Mouse (Mus musculus) mouse trophoblast stem cell (cell line): ENCODE data around the gene Pkn1.

Experiments used
- in situ Hi-C, 2 experiments: fragments of 300-500 bp; cut with MseI, MboI; formaldehyde crosslinking; loops; 2 replicates in 1 of 2; 3 replicates in 1 of 2; pipeline ENCODE4 v1.15.1; 2025

Gene Pkn1

GRCm38 (mm10) chr8:83654725-83655124, 44.3 kb downstream of the Pkn1 start:
- in situ Hi-C loops = no loop called here

GRCm38 (mm10) chr8:83653662-83654017, 45.3 kb downstream of the Pkn1 start:
- in situ Hi-C loops = no loop called here

- in situ Hi-C loops = no loop called here
Observed at GRCm38 (mm10) chr8:83652744-83653661, 46.0 kb downstream of the Pkn1 start.

DNA sequence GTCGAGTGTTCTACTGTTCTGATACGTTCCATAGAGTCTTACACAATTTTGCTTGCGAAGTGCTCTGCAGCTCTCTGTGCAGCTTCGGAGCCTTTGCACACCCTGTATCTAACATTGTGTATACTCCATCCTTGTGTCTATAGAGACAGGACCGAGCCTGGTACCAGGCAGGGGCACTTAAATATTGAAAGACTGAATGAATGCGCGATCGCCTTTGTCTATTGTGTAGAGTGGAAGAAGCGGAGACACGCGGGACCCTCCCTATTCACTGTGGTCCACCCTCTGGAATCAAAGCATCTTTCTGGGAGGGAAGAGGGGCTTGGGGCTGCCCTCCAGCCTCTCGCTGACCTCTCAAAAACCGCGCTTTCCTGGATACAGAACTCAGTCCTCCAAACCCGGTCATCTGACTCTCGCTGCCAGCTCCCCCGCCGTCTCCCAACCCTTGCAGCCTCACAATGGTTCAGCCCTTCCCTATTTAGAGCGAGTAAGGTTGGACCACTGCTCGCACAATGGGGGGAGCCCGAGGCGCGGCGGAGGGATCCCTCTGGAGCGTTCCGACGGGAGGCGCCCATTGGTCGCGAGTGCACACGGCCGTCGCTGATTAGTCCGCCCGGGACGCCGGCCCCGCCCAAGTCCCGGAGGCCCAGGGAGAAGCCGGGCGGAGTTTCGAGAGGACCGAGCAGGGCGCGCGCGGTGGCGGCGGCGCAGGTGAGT, 46.8 kb downstream of the Pkn1 start, which contains the start of gene Gipc1:
Gipc1 (plus strand) TSS at position 648 of the 714 bp plus-strand sequence.
- in situ Hi-C loops = no loop called here

DNA sequence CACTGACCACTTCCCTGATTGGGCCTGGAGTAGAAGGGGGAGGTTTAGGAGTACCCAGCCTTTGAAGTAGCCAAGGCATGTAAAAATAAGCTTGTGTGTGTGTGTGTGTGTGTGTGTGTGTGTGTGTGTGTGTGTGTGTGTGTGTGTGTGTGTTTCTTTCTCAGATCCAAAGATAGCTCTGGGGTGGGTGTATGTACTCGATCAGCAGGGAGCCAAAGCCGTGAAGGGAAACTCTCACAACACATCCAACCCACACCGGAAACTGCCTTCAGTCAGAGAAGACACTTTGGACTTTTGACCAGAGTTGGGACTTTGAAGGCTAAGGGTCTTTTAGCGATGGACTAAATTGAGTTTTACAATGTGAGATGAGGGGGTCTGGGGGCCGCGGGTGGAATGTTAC, 49.3 kb downstream of the Pkn1 start:
- in situ Hi-C loops = no loop called here

DNA sequence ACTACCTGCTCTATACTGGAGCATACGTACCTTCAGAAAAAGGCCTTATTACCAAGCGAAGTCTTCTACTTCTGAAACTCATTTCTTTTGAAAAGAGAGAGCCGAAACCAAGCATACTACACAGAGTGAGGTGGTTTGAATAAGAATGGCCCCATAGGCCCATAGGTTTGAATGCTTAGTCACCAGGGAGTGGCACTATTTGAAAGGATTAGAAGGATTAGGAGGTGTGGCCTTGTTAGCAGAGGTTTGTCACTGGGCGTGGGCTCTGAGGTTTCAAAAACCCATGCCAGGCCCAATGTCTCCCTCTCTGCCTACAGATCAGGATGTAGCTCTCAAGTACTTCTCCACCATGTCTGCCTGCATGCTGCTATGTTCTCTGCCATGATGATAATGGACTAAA, 50.9 kb downstream of the Pkn1 start:
- in situ Hi-C loops = no loop called here

DNA sequence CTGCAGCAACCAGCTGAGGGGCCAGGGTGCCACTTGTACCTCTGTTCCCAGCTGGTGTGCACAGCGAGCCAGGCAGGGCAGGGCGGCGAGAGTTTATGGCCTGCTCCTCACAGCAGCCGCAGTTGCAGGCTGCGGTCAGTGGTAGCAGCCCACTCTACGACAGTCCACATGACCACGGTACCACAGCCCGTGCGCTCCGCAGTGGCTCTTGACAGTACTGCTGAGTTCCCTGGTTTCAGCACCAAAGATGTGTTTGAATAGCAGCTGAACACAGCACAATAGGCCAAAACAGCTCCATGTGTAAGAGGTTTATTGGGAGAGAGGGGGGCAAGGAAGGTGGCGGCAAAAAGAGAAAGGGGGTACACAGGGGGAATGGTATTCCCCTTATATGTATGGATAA, 51.5 kb downstream of the Pkn1 start:
- in situ Hi-C loops = no loop called here

GRCm38 (mm10) chr8:83639649-83640048, 59.3 kb downstream of the Pkn1 start:
- in situ Hi-C loops = no loop called here

DNA sequence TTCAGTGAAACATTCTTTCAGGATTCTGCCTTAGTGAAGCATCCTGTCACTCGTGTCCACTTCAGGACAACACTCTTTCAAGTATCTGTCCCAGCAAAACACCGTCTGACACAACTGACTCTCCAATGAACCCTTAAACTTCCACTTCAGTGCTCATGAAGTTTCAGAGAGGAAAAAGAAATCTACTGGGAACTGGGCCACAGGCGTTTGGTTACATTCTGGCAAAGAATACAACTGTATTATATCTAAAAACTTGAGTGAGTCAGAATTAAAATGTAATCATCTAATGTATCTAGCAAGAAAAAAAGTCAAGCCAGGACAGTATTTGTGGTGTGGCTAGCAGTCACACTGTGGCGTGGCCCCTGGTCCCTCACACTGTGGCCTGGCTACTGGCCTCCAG, 60.1 kb downstream of the Pkn1 start:
- in situ Hi-C loops = no loop called here

DNA sequence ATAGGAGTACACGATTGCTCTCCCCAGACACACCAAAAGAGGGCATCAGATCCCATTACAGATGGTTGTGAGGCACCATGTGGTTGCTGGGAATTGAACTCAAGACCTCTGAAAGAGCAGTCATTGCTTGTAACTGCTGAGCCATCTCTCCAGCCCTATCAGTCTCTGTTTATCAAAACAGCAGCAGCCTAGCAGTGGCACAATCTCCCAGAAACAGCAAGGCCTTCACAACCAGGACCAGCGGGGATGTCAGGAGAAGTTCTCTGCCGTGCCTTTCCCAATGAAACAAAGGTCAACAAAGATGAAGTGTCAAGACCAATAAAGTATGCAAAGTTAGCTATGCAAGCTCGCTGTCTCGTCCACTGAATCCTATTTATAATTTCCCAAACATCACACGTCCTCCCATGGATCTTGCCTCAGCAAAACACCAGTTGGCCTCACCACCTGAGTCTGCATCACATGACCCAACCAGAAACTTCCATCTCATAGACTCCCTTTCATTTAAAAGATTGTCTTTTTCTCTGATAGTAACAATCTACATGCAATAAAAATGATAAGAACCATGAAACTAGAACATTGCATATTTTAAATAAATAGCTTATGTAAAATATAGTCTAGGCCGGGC, 66.8 kb downstream of the Pkn1 start:
- in situ Hi-C loops = no loop called here

GRCm38 (mm10) chr8:83625676-83626299, 73.2 kb downstream of the Pkn1 start:
- in situ Hi-C loops = no loop called here

DNA sequence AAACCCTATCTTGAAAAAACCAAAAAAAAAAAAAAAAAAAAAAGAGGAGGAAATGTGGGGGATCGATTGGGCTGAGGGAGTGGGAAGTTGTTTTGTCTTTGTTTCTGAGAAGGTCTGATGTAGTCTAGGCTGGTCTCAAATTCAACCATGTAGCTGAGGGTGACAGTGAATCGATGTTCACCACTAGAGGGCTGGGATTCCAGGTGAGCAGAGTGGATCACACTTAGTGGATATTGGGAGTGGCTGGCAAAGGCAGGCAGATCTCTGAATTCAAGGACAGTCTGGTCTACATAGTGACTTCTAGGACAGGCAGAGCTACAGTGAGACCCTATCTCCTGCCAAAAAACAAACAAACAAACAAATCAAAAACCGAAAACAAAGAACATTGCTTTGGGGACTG, 74.2 kb downstream of the Pkn1 start:
- in situ Hi-C loops = no loop called here

DNA sequence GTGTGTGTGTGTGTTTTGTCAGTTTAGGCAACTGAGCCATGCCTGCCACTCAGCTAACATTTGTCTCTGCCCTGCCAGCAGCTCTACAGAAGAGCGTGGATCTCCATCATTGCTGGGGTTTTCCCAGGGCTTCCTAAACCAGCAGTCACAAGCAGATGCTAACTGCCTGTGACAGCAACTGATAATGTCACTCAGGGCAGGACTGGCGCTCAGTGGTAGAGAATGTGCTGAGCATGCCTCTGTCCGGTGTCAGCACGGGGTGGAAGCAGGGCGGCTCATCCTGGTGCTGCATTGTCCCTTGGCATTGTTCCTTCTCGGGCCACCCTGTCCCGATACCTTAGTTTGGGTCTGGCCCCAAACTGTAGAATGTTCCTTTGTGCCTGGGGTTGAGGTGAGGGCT, 75.4 kb downstream of the Pkn1 start:
- in situ Hi-C loops = no loop called here

DNA sequence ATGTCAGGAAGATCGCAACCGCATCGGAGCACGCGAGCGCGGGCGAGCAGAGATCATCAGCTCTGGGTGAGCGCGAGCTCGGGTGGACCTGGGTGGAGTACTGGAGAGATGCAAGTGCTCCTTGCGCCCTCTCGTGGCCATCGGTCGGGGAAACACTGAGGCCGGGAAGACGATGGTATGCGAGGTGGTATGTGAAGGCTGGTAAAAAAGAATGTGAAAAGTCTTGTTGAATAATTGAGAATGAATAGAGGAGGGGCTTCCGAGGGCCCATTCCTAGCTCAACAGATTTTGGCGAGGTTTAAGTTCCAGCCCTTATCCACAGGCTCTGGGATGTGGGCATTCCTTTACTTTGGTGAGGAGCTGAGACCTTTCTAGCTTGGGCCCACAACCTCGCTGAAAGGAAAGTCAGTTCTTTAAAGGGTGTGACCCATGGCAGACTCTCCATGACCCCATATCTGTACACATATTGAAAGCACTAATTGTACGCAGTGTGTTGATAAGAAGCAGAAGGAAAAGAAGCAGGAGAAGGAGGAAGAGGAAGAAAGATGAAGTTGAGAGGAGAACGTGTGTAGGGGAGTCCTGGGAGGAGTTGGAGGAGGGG, 76.5 kb downstream of the Pkn1 start:
- in situ Hi-C loops = no loop called here

- in situ Hi-C loops = no loop called here
Observed at GRCm38 (mm10) chr8:83621691-83622388, 77.1 kb downstream of the Pkn1 start.

GRCm38 (mm10) chr8:83619568-83620285, 79.3 kb downstream of the Pkn1 start:
- in situ Hi-C loops = no loop called here

DNA sequence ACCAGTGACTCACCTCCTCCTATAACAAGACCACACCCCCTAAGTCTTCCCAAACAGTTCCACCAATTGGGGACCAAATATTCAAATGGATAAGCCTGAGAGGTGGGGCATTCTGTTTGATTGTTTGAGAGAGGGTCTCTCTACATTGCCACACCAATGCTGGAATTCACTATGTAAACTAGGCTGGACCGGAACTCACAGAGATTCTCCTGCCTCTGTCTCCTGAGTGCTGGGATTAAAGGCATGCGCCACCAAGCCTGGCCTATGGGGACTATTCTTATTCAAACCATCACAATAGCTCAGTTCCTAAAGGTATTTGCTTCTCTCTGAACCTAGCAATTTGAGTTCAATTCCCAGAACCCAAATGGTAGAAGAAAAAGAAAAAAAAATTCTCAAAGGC, 80.4 kb downstream of the Pkn1 start:
- in situ Hi-C loops = no loop called here

- in situ Hi-C loops = no loop called here
Observed at GRCm38 (mm10) chr8:83617111-83617510, 81.9 kb downstream of the Pkn1 start.

DNA sequence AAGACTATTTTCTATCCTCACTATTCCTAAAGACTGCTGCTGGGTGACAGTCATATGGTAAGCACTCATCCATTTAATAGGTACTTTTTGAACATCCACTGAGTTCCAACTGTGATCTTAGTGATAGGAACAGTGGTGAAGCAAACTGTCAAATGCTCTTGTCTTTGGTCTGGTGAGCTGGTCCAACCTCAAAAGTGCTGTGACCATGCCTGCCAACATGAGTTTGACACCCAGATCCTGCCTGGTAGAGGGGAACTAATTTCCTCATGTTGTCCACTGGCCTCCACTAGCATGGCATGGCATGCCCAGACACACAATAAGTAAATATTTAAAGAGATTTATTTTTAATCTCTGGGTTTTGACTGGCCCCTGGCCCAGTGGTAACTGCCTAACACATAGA, 82.4 kb downstream of the Pkn1 start:
- in situ Hi-C loops = no loop called here
